Mouse (Mus musculus) liver, embryonic 16.5 days (tissue): ENCODE results near the gene 4921539E11Rik. TPM values are rescaled to one million over a fixed set of nuclear protein-coding genes. Genes with fewer than 3 reads are reported as not detected.

ENCODE experiments used
- ATAC-seq: fragments of 200-750 bp; cut with Nextera tagmentation; 2 replicates; pipeline ENCODE4 v1.8.0; 2017; ENCODE audit warnings: low read depth, mild to moderate bottlenecking, moderate number of reproducible peaks, moderate library complexity
- H3K27ac ChIP-seq: fragments of 300-500 bp; sonication (generic); 2 replicates; pipeline ENCODE4 v1.5.1; 2014; ENCODE audit warnings: mild to moderate bottlenecking, low read length
- H3K27me3 ChIP-seq: fragments of 300-500 bp; sonication (generic); 2 replicates; pipeline ENCODE4 v1.6.1; 2014; ENCODE audit warnings: low read depth, low read length, mixed read lengths; ENCODE audit not compliant: control insufficient read depth, insufficient read depth
- H3K36me3 ChIP-seq: fragments of 300-500 bp; sonication (generic); 2 replicates; pipeline ENCODE4 v1.6.1; 2014; ENCODE audit warnings: mild to moderate bottlenecking; ENCODE audit not compliant: control insufficient read depth, insufficient read depth
- H3K4me1 ChIP-seq: fragments of 300-500 bp; sonication (generic); 2 replicates; pipeline ENCODE4 v1.6.1; 2014; ENCODE audit warnings: low read depth, low read length, mixed read lengths; ENCODE audit not compliant: control insufficient read depth
- H3K4me2 ChIP-seq: fragments of 300-500 bp; sonication (generic); 2 replicates; pipeline ENCODE4 v1.6.1; 2014; ENCODE audit warnings: low read depth, low read length, mixed read lengths
- H3K4me3 ChIP-seq: fragments of 300-500 bp; sonication (generic); 2 replicates; pipeline ENCODE4 v1.5.1; 2014; ENCODE audit warnings: low read depth, mild to moderate bottlenecking, low read length
- H3K9ac ChIP-seq: fragments of 300-500 bp; sonication (generic); 2 replicates; pipeline ENCODE4 v1.6.1; 2014; ENCODE audit warnings: low read depth, low read length
- H3K9me3 ChIP-seq: fragments of 300-500 bp; sonication (generic); replicated peaks from 2 replicates; pipeline ENCODE4 v1.6.1; 2016; ENCODE audit warnings: low read length; ENCODE audit not compliant: control insufficient read depth
- WGBS: fragments of 180-500 bp; shearing (Covaris S2); extraction: QIAGEN DNeasy Blood & Tissue Kit; methylation state at CpG from one replicate; pipeline ENCODE4 v1.1.7; 2014; ENCODE audit not compliant: insufficient replicate concordance; 5-methylcytosine and 5-hydroxymethylcytosine counted together
- polyA plus RNA-seq: library from polyadenylated mRNA; unstranded; fragments of >200 nt; fragmentation: Nextera tagmentation; extraction: Ambion mirVana; gene quantifications from 2 replicates; pipeline ENCODE4 v1.2.1, GENCODE M21; 2015

The 4921539E11Rik gene
- polyA plus RNA-seq, 1 experiment from 2014 or later: not detected

DNA sequence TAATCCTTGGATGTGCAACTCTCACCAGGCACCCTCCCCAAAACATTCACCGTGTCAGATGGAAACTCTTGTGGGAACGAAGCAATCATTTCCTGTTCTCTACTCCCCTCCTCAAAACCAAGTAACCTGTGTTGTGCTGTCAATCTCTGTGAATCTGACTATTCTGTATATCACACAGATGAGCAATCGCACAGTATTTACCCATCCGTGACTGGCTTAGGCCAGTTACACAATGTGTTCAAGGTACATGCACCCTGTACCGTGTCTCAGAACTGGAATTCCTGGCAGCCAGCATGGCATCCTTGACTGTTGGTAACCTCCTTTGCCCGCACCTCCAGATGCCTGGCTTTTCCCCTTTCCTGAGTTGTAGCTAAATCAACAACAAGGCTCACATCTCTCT lies 74.6 kb downstream of the 4921539E11Rik start:
- Histone ChIP-seq H3K9ac (no peak overlapping the region), H3K27me3 (no peaks in the 10 kb centered on the region), H3K4me1 (peaks cover 13% of the 10 kb centered on the region), H3K9me3 (no peaks in the 10 kb centered on the region), H3K36me3 (no peaks in the 10 kb centered on the region), H3K4me3 (no peak overlapping the region), H3K4me2 (peak overlapping the region; percentile 93; the same call in 1 of the 2 replicates), H3K27ac (peak overlapping the region; percentile 90)
- 72% methylated on average over 6 of the region's 6 CpGs for WGBS
- peak; percentile 49 for ATAC-seq

DNA sequence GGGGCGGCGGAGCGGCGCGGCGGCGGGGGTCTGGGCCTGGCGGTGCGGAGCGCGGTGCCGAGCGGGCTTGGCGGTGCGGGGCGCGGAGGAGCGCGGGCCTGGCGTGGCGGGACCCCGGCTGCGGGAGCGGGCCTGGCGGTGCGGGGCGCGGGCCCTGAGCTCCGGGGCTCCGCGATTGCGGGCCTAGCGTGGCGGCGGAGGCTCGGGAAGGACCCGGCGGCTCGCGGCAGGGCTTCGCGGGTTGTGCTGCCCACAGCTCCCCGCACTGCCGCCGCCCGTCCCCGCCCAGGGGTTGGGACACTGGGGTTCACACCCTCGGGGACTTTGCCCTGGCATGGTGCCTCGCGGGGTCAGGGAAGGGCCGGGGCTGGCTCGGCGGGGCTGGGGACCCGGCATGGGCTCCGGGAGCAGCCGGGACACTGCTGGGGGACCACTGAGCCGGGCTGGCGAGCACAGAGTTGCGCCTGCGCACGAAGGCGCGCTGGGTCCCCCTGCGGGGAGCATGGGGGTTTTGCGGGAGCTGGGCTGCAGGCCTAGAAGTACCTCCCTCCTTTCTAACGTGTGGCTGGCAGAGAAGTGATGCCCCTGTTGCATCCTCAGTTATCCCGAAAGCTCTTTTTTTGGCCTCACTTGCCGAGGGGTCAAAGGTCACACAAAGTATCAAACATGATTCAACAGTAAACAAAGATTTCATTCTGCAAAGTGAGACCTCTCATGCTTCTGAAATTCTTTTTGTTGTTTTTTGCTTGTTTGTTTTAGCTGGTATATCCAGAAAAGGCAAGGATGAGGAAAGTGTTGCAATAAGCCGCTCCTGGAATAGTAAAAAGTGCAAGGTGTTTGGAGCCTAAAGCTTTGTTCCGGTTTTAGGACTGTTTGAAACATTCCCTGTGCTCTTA lies 75.5 kb downstream of the 4921539E11Rik start, which contains the start of gene Slc35d1:
Gene Slc35d1 (minus strand): TSS at position 240 of the 896 bp plus-strand sequence.
- Histone ChIP-seq H3K27me3 (no peaks in the 10 kb centered on the region), H3K27ac (peak within 1 kb of the TSS; percentile 90), H3K9ac (peak within 1 kb of the TSS; percentile 96), H3K4me3 (peak within 1 kb of the TSS; percentile 92), H3K4me1 (peaks cover 13% of the 10 kb centered on the region), H3K36me3 (peaks cover 3% of the 10 kb centered on the region; the same call in 1 of the 2 replicates), H3K9me3 (no peaks in the 10 kb centered on the region), H3K4me2 (peak within 1 kb of the TSS; percentile 93)
- WGBS: 3% methylated on average over 49 of the region's 70 CpGs
- ATAC-seq: peak; percentile 90

DNA sequence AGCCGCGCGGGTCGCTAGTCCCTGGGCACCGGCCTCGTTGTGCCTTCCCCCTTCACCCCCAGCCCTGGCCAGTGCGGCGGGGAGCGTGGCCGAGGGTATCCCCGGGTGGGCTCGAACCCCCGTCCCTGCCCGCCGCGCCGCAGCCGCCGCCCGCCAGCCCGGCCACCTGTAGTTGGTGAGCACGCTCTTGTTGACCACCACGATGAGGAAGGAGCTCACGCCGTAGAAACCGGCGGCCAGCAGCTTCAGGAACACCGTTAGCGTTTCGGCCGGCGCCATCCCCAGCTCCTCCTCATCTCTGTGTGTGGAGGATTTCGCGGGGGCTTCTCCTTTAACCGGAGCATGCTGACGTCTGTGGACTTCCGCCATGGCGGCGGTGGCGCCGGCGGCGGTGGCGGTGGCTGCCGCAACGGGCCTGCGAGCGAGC lies 76.2 kb downstream of the 4921539E11Rik start:
- H3K4me1 ChIP-seq: peaks cover 13% of the 10 kb centered on the region
- H3K4me3 ChIP-seq: peak overlapping the region; percentile 92
- peak overlapping the region; percentile 96 for H3K9ac ChIP-seq
- peak overlapping the region; percentile 90 for H3K27ac ChIP-seq
- 0% methylated on average over 29 of the region's 48 CpGs for WGBS
- H3K36me3 ChIP-seq: peaks cover 8% of the 10 kb centered on the region
- ATAC-seq: peak; percentile 53
- H3K27me3 ChIP-seq: no peaks in the 10 kb centered on the region
- no peaks in the 10 kb centered on the region for H3K9me3 ChIP-seq
- peak overlapping the region; percentile 93 for H3K4me2 ChIP-seq

DNA sequence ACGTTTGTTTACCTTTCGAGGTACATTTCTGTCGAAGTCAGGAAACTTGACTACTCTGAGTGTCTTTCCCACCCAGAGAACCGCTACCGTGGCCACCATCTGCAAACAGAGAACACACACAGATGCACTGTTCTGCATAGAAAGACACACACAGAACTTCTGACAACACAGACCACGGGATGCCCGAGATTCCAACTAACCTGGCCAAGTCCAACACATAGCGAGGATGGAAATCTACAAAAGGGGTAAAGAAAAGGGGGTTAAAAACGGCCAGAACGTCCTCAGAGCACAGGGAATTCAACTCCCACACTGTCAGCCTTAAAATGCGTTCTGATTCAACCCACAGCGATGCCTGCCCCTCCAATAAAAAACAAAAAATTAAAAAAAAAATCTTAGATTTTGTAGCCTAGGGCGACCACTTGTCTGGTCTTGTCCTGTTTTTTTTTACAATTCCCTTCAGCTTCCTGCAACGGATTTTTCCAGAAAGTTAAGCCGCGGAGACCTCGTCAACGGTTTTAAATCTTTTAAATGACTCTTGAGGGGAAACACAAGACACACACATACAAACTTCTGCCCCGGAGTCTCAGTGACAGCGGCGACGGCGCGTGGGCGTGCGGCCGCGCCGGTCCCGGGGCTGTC lies 76.7 kb downstream of the 4921539E11Rik start:
- H3K4me3 ChIP-seq: peak overlapping the region; percentile 92
- H3K27ac ChIP-seq: peak overlapping the region; percentile 90
- peak; percentile 12; the same call in 1 of the 2 replicates for ATAC-seq
- H3K27me3 ChIP-seq: no peaks in the 10 kb centered on the region
- WGBS: 4% methylated on average over 30 of the region's 30 CpGs
- peaks cover 9% of the 10 kb centered on the region for H3K36me3 ChIP-seq
- H3K4me1 ChIP-seq: peaks cover 13% of the 10 kb centered on the region
- peak overlapping the region; percentile 96 for H3K9ac ChIP-seq
- no peaks in the 10 kb centered on the region for H3K9me3 ChIP-seq
- H3K4me2 ChIP-seq: peak overlapping the region; percentile 93

DNA sequence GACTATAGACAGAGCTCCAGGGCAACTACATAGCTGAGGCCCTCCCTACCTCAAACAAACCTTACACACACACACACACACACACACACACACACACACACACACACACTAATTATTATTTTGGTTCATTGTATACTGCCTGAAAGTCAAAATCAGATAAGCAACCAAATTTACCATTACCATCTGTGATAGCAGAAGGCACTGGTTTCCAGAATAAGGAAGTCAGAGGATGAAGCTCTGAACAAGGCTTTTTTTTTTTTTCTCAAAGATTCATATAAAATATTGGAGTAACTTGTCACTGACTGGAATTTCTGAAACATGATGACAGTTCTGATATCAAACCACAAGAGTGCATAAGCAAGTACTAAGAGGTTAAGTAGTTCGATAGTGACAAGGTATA lies 82.1 kb downstream of the 4921539E11Rik start:
- Histone ChIP-seq H3K9me3 (no peaks in the 10 kb centered on the region), H3K27me3 (no peaks in the 10 kb centered on the region), H3K4me1 (peaks cover 2% of the 10 kb centered on the region), H3K36me3 (peaks cover 16% of the 10 kb centered on the region), H3K27ac (no peak overlapping the region), H3K9ac (no peak overlapping the region), H3K4me2 (no peak overlapping the region), H3K4me3 (no peak overlapping the region)
- WGBS: 64% methylated on average over 1 of the region's 1 CpGs
- no peak for ATAC-seq

DNA sequence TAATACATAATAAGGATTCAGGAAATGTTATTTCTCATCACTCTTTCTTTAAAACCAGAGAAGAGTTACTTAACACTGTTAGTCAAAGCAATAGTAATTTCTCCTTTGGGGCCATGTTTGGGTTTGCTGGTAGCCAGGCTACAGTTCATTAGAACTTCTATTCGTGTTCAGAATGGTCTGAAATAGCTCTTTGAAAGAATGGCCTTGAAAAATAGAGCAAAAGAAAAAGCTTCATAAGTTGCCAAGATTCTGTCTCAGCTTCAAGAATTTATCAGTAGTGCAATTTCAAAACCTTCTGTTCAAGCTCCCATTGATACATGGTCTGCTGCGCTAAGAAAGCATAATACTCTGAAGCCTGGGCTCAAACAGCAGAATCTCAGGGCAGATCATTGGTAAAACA lies 87.0 kb downstream of the 4921539E11Rik start:
- H3K4me1 ChIP-seq: no peaks in the 10 kb centered on the region
- no peak overlapping the region for H3K27ac ChIP-seq
- 78% methylated on average over 2 of the region's 2 CpGs for WGBS
- no peaks in the 10 kb centered on the region for H3K9me3 ChIP-seq
- H3K27me3 ChIP-seq: no peaks in the 10 kb centered on the region
- peaks cover 12% of the 10 kb centered on the region for H3K36me3 ChIP-seq
- H3K9ac ChIP-seq: no peak overlapping the region
- H3K4me2 ChIP-seq: no peak overlapping the region
- H3K4me3 ChIP-seq: no peak overlapping the region
- no peak for ATAC-seq

DNA sequence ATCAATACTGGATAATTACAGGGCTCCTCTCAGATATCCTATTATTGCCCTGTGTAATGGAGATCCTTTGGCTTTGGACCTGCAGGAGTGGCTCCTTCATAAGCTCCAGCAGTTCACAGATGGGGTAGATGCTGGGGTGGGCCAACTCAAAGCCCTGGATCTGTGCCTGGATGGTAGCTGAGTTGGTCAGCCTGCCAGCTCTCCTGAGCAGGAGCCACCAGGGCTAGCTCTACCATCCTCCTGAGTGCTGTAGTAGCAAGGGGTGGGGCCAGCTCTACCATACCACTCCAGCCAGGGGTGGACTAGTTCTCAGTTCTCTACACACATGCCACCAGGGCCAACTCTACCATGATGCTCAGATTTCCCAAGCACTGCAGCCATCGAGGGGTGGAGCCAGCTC lies 90.6 kb downstream of the 4921539E11Rik start:
- ATAC-seq: no peak
- Histone ChIP-seq H3K9ac (no peak overlapping the region), H3K4me2 (no peak overlapping the region), H3K36me3 (peaks cover 9% of the 10 kb centered on the region), H3K9me3 (no peaks in the 10 kb centered on the region), H3K27ac (no peak overlapping the region), H3K27me3 (no peaks in the 10 kb centered on the region), H3K4me3 (no peak overlapping the region), H3K4me1 (no peaks in the 10 kb centered on the region)
- 78% methylated on average over 1 of the region's 1 CpGs for WGBS

DNA sequence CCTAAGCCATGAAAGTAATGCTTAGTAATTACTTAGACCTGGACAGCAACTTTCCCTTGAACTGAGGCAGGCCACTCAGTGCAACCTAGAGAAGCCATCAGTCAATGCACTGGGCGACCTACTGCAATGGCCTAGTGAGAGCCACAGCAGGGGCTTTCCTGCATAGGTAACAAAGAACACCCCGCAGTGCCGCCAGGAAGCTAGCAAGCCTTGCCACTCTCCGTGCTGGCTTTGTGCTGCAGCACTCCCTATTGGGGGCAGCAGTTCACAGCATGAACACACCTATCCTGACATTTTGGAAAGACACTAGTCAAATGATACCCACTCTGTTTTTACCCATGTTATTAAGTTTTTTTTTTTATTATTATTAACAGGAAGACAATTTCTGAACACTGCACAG lies 91.6 kb downstream of the 4921539E11Rik start:
- no peaks in the 10 kb centered on the region for H3K27me3 ChIP-seq
- 66% methylated on average over 4 of the region's 4 CpGs for WGBS

DNA sequence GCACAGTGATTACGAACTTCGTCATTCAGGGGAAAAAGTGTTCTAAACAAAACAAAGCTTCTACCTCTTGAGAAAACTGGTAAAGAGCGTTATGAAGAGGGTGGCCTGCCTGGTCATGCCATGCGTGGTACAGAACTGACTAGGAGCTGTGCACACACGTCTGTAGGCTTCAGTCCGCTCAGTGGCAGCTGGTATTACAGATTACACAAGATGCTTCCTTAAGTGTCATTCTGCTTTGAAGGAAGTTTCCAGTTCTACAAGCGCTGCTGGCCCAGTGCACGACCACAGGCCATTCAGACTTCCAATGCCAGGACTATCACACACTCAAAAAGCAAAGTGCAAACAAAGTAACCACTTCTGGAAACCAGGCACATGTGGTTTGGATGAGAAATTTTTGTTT lies 93.3 kb downstream of the 4921539E11Rik start:
- no peak overlapping the region for H3K4me3 ChIP-seq
- H3K36me3 ChIP-seq: peaks cover 9% of the 10 kb centered on the region
- H3K4me2 ChIP-seq: no peak overlapping the region
- no peak for ATAC-seq
- no peaks in the 10 kb centered on the region for H3K27me3 ChIP-seq
- H3K9me3 ChIP-seq: no peaks in the 10 kb centered on the region
- H3K27ac ChIP-seq: no peak overlapping the region
- no peak overlapping the region for H3K9ac ChIP-seq
- WGBS: 61% methylated on average over 8 of the region's 8 CpGs
- no peaks in the 10 kb centered on the region for H3K4me1 ChIP-seq

More for the DNA sequence above, 91.6 kb downstream of the 4921539E11Rik start:
- ATAC-seq: no peak
- no peak overlapping the region for H3K27ac ChIP-seq
- H3K4me1 ChIP-seq: no peaks in the 10 kb centered on the region
- H3K9ac ChIP-seq: no peak overlapping the region
- H3K4me2 ChIP-seq: no peak overlapping the region
- no peak overlapping the region for H3K4me3 ChIP-seq
- peaks cover 6% of the 10 kb centered on the region for H3K36me3 ChIP-seq
- H3K9me3 ChIP-seq: no peaks in the 10 kb centered on the region
